Mouse (Mus musculus): ENCODE measurements around the gene Fam216a. TPM values are rescaled to one million over a fixed set of nuclear protein-coding genes. Genes with fewer than 3 reads are reported as not detected.

The Fam216a gene
- polyA plus RNA-seq, 1 experiment from 2014 or later: 90.5 TPM

GRCm38 (mm10) chr5:122379374-122380155 lies 7.4 kb upstream of the Fam216a start:
- no peaks in the 10 kb centered on the region for H3K9me3 ChIP-seq
- peaks cover 46% of the 10 kb centered on the region for H3K36me3 ChIP-seq
- H3K9ac ChIP-seq: no peak overlapping the region
- no peak overlapping the region for H3K4me3 ChIP-seq
- H3K27ac ChIP-seq: no peak overlapping the region
- peak; percentile 56; the same call in 1 of the 2 replicates for ATAC-seq (ENCODE audit: insufficient number of reproducible peaks, insufficient read depth, low FRiP score, low TSS enrichment)
- WGBS: 63% methylated on average over 11 of the region's 11 CpGs
- no peak overlapping the region for H3K4me2 ChIP-seq (replicated peaks)
- no peaks in the 10 kb centered on the region for H3K4me1 ChIP-seq
- H3K27me3 ChIP-seq: no peaks in the 10 kb centered on the region

GRCm38 (mm10) chr5:122378171-122378570 lies 6.0 kb upstream of the Fam216a start:
- Histone ChIP-seq H3K9me3 (no peaks in the 10 kb centered on the region), H3K27me3 (no peaks in the 10 kb centered on the region), H3K4me1 (peaks cover 6% of the 10 kb centered on the region), H3K4me3 (no peak overlapping the region), H3K36me3 (peaks cover 49% of the 10 kb centered on the region), H3K4me2 (replicated peaks) (no peak overlapping the region), H3K9ac (no peak overlapping the region), H3K27ac (no peak overlapping the region)
- 92% methylated on average over 12 of the region's 12 CpGs for WGBS
- no peak for ATAC-seq (ENCODE audit: insufficient number of reproducible peaks, insufficient read depth, low FRiP score, low TSS enrichment)

GRCm38 (mm10) chr5:122377101-122377833 lies 5.1 kb upstream of the Fam216a start:
- H3K9me3 ChIP-seq: no peaks in the 10 kb centered on the region
- H3K4me3 ChIP-seq: no peak overlapping the region
- no peaks in the 10 kb centered on the region for H3K27me3 ChIP-seq
- peaks cover 10% of the 10 kb centered on the region for H3K4me1 ChIP-seq
- no peak overlapping the region for H3K9ac ChIP-seq
- 92% methylated on average over 4 of the region's 4 CpGs for WGBS
- H3K36me3 ChIP-seq: peaks cover 45% of the 10 kb centered on the region
- H3K27ac ChIP-seq: no peak overlapping the region
- H3K4me2 ChIP-seq (replicated peaks): no peak overlapping the region
- ATAC-seq (ENCODE audit: insufficient number of reproducible peaks, insufficient read depth, low FRiP score, low TSS enrichment): no peak

GRCm38 (mm10) chr5:122372878-122373277 lies 714 bp upstream of the Fam216a start:
- Histone ChIP-seq H3K4me3 (peak overlapping the region; percentile 77), H3K9ac (peak overlapping the region; percentile 84), H3K9me3 (no peaks in the 10 kb centered on the region), H3K4me2 (replicated peaks) (peak overlapping the region; percentile 72), H3K27me3 (no peaks in the 10 kb centered on the region), H3K36me3 (peaks cover 25% of the 10 kb centered on the region), H3K27ac (peak overlapping the region; percentile 97; the same call in 1 of the 2 replicates), H3K4me1 (peaks cover 16% of the 10 kb centered on the region)
- ATAC-seq (ENCODE audit: insufficient number of reproducible peaks, insufficient read depth, low FRiP score, low TSS enrichment): no peak
- WGBS: 7% methylated on average over 5 of the region's 5 CpGs

- H3K36me3 ChIP-seq: peaks cover 37% of the 10 kb centered on the region
- peak within 1 kb of the TSS; percentile 84 for H3K9ac ChIP-seq
These were observed 473 bp downstream of the Fam216a start, which contains the start of gene Gpn3 for GRCm38 (mm10) chr5:122371591-122372191. Gpn3 (plus strand) TSS chr5:122371876.

GRCm38 (mm10) chr5:122354492-122355067 lies 17.6 kb downstream of the Fam216a start:
- ATAC-seq (ENCODE audit: insufficient number of reproducible peaks, insufficient read depth, low FRiP score, low TSS enrichment): 0 out of 2 replicates have a peak, but pooled peaks have one; percentile 32
- no peaks in the 10 kb centered on the region for H3K27me3 ChIP-seq
- peak overlapping the region; percentile 85 for H3K4me3 ChIP-seq
- peak overlapping the region; percentile 70 for H3K4me2 ChIP-seq (replicated peaks)
- peak overlapping the region; percentile 37 for H3K27ac ChIP-seq
- peak overlapping the region; percentile 75 for H3K9ac ChIP-seq
- no peaks in the 10 kb centered on the region for H3K4me1 ChIP-seq
- under 1% methylated on average over 52 of the region's 57 CpGs for WGBS
- H3K9me3 ChIP-seq: no peaks in the 10 kb centered on the region
- peaks cover 12% of the 10 kb centered on the region; the same call in 1 of the 2 replicates for H3K36me3 ChIP-seq

More at GRCm38 (mm10) chr5:122371591-122372191, 473 bp downstream of the Fam216a start, which contains the start of gene Gpn3:
- peak; percentile 79 for ATAC-seq (ENCODE audit: insufficient number of reproducible peaks, insufficient read depth, low FRiP score, low TSS enrichment)
- Histone ChIP-seq H3K4me1 (peaks cover 16% of the 10 kb centered on the region), H3K4me3 (peak within 1 kb of the TSS; percentile 77), H3K4me2 (replicated peaks) (peak within 1 kb of the TSS; percentile 72), H3K9me3 (no peaks in the 10 kb centered on the region), H3K27me3 (no peaks in the 10 kb centered on the region), H3K27ac (peak within 1 kb of the TSS; percentile 97)
- 1% methylated on average over 25 of the region's 46 CpGs for WGBS

- Histone ChIP-seq H3K27ac (peak within 1 kb of the TSS; percentile 37), H3K4me1 (no peaks in the 10 kb centered on the region), H3K9me3 (no peaks in the 10 kb centered on the region), H3K4me3 (peak within 1 kb of the TSS; percentile 85), H3K36me3 (peaks cover 10% of the 10 kb centered on the region; the same call in 1 of the 2 replicates), H3K27me3 (no peaks in the 10 kb centered on the region), H3K9ac (peak within 1 kb of the TSS; percentile 75), H3K4me2 (replicated peaks) (peak within 1 kb of the TSS; percentile 70)
- 2% methylated on average over 51 of the region's 51 CpGs for WGBS
- ATAC-seq (ENCODE audit: insufficient number of reproducible peaks, insufficient read depth, low FRiP score, low TSS enrichment): peak; percentile 86
These were observed 18.2 kb downstream of the Fam216a start, which contains the start of the genes Rad9b and Vps29 for GRCm38 (mm10) chr5:122353807-122354491. Rad9b (minus strand) TSS chr5:122354233. Vps29 (plus strand) TSS chr5:122354369.

GRCm38 (mm10) chr5:122345777-122346176 lies 26.4 kb downstream of the Fam216a start:
- WGBS: 68% methylated on average over 4 of the region's 4 CpGs
- ATAC-seq (ENCODE audit: insufficient number of reproducible peaks, insufficient read depth, low FRiP score, low TSS enrichment): no peak
- H3K27me3 ChIP-seq: no peaks in the 10 kb centered on the region

GRCm38 (mm10) chr5:122344260-122344659 lies 27.9 kb downstream of the Fam216a start:
- Histone ChIP-seq H3K27me3 (no peaks in the 10 kb centered on the region), H3K9ac (no peak overlapping the region), H3K9me3 (no peaks in the 10 kb centered on the region), H3K4me3 (no peak overlapping the region), H3K36me3 (no peaks in the 10 kb centered on the region), H3K4me1 (no peaks in the 10 kb centered on the region), H3K4me2 (replicated peaks) (no peak overlapping the region), H3K27ac (no peak overlapping the region)
- WGBS: 7% methylated on average over 5 of the region's 5 CpGs
- no peak for ATAC-seq (ENCODE audit: insufficient number of reproducible peaks, insufficient read depth, low FRiP score, low TSS enrichment)

More at GRCm38 (mm10) chr5:122345777-122346176, 26.4 kb downstream of the Fam216a start:
- no peaks in the 10 kb centered on the region for H3K4me1 ChIP-seq
- no peaks in the 10 kb centered on the region for H3K36me3 ChIP-seq
- no peak overlapping the region for H3K4me2 ChIP-seq (replicated peaks)
- H3K27ac ChIP-seq: no peak overlapping the region
- H3K9me3 ChIP-seq: no peaks in the 10 kb centered on the region
- H3K9ac ChIP-seq: no peak overlapping the region
- H3K4me3 ChIP-seq: no peak overlapping the region

- Histone ChIP-seq H3K9me3 (no peaks in the 10 kb centered on the region), H3K9ac (no peak overlapping the region), H3K27ac (no peak overlapping the region), H3K4me1 (no peaks in the 10 kb centered on the region), H3K4me3 (no peak overlapping the region), H3K36me3 (no peaks in the 10 kb centered on the region), H3K4me2 (replicated peaks) (no peak overlapping the region), H3K27me3 (no peaks in the 10 kb centered on the region)
- ATAC-seq (ENCODE audit: insufficient number of reproducible peaks, insufficient read depth, low FRiP score, low TSS enrichment): no peak
- 60% methylated on average over 7 of the region's 7 CpGs for WGBS
These were observed 28.4 kb downstream of the Fam216a start for GRCm38 (mm10) chr5:122343768-122344167.

All from embryonic facial prominence, embryonic 12.5 days (tissue).